Mouse (Mus musculus): ENCODE results near the gene Gm16253.

GRCm38 (mm10) chr3:96532050-96532449 lies 44.7 kb upstream of the Gm16253 start:
- TF ChIP-seq POLR2A (IDR thresholded peaks at IDR 0.05; ENCODE audit: borderline replicate concordance, extremely low read depth, insufficient read depth, insufficient read length, poor library complexity, severe bottlenecking) (no peak), CTCF (IDR thresholded peaks at IDR 0.05; ENCODE audit: borderline replicate concordance, extremely low read depth, insufficient read depth, insufficient read length) (no peak)

All from brain, embryonic 14.5 days (tissue).